Mouse (Mus musculus) heart, postnatal 0 days (tissue): ENCODE measurements around the gene Rgs7.

Source experiments
- CTCF ChIP-seq: IDR thresholded peaks from 2 replicates; pipeline ENCODE4 v1.5.1; 2016; ENCODE audit warnings: antibody characterized with exemption, control low read depth, low read depth
- EP300 ChIP-seq: IDR thresholded peaks from 2 replicates; pipeline ENCODE4 v1.6.1; 2016; ENCODE audit warnings: antibody characterized with exemption, low read depth

GRCm38 (mm10) chr1:175359411-175360366, 132.6 kb downstream of the Rgs7 start:
- no peak for TF ChIP-seq CTCF
- peak; percentile 62; the same call in 1 of the 2 replicates for TF ChIP-seq EP300
